23 mouse cellular contexts compared by ENCODE assay signal in the genomic region with DNA sequence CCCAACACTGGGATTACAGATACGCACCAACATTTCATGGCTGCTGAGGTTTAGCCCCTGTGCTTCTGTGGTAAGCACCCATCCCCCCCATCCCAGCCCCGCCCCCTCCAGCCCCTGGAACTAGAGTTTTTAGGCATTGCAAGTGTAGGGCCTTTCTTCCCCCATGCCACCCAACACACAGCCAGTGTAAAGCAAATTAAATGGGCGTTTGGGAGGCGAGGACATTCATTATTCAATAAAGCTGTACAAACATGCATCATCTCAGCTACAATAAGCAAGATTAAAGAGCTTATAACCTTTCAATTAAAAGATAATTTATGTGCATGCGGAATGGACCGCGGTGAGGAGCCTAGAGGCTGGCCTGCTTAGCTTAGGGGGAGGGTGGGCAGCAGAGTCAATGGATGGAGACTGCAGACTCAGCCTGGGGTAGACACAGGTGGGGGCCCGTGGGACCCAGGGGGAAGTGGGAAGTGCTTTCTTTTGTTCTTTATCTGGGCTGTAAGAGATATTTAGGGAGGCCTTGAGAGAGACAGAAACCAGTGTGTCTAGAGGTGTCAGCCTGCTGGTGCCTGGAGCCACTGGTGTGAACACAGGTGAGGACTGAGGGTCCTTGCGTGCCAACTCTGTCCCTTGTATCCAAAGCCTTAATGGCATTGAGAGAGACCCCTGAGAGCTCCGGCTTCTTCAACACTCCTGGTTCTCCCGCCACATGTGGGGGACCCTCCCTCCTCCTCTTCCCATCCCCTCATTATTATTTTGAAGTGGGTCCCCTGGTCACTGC. TPM values are rescaled to one million over a fixed set of nuclear protein-coding genes. Genes with fewer than 3 reads are reported as not detected.
DNase-seq lines count a peak whose midpoint lies in the region; ATAC-seq and TF ChIP-seq lines count a peak whose summit lies in the region.
"Had no signal": no experiment of that assay in that cellular context is flagged by ENCODE, and none has a peak within 500 bp of the region (broad histone marks: within the 10 kb centered on the region; RNA-seq: fewer than 3 reads in every experiment).

No protein-coding gene starts in this region.

- no peak for TF ChIP-seq EP300 in liver, postnatal 0 days (IDR thresholded peaks at IDR 0.05; ENCODE audit: low read depth)

- H3K4me3 ChIP-seq in forebrain, embryonic 13.5 days = no peak overlapping the region
- H3K4me3 ChIP-seq in forebrain, embryonic 10.5 days = no peak overlapping the region
- H3K4me3 ChIP-seq in liver, embryonic 11.5 days (ENCODE audit: low read depth, low read length) = no peak overlapping the region
- H3K4me3 ChIP-seq in liver, postnatal 0 days (ENCODE audit: low read depth, low read length) = no peak overlapping the region
- H3K4me3 ChIP-seq in liver, embryonic 13.5 days (replicated peaks) = no peak overlapping the region
- no peak overlapping the region for H3K4me3 ChIP-seq in midbrain, embryonic 15.5 days
- H3K4me3 ChIP-seq: embryonic facial prominence, embryonic 13.5 days; heart, adult 2 months; limb, embryonic 15.5 days had no signal

- ATAC-seq in forebrain, embryonic 13.5 days = peak; percentile 45; the same call in 1 of the 2 replicates
- ATAC-seq in liver, embryonic 11.5 days (replicated peaks; ENCODE audit: low FRiP score) = no peak
- no peak for ATAC-seq in liver, postnatal 0 days
- no peak for ATAC-seq in liver, embryonic 13.5 days (ENCODE audit: low read depth)
- peak; percentile 75; the same call in 1 of the 2 replicates for ATAC-seq in midbrain, embryonic 15.5 days (replicated peaks)

- 17% methylated on average over 11 of the region's 11 CpGs for WGBS in forebrain, embryonic 13.5 days
- 29% methylated on average over 11 of the region's 11 CpGs for WGBS in forebrain, embryonic 10.5 days
- WGBS in liver, embryonic 11.5 days = 36% methylated on average over 11 of the region's 11 CpGs
- 50% methylated on average over 11 of the region's 11 CpGs for WGBS in liver, postnatal 0 days (ENCODE audit: insufficient replicate concordance)
- WGBS in liver, embryonic 13.5 days (ENCODE audit: insufficient replicate concordance) = 42% methylated on average over 11 of the region's 11 CpGs
- 21% methylated on average over 11 of the region's 11 CpGs for WGBS in midbrain, embryonic 15.5 days

- no peak for TF ChIP-seq CTCF in liver, postnatal 0 days (IDR thresholded peaks at IDR 0.05; ENCODE audit: low read depth)

- H3K36me3 ChIP-seq in forebrain, embryonic 13.5 days (ENCODE audit: poor library complexity, severe bottlenecking) = no peaks in the 10 kb centered on the region
- no peaks in the 10 kb centered on the region for H3K36me3 ChIP-seq in forebrain, embryonic 10.5 days (replicated peaks)
- H3K36me3 ChIP-seq in liver, embryonic 11.5 days (ENCODE audit: control insufficient read depth, insufficient read depth, low read length) = no peaks in the 10 kb centered on the region
- H3K36me3 ChIP-seq in liver, postnatal 0 days (replicated peaks; ENCODE audit: insufficient read depth, low read length) = no peaks in the 10 kb centered on the region
- no peaks in the 10 kb centered on the region for H3K36me3 ChIP-seq in liver, embryonic 13.5 days
- H3K36me3 ChIP-seq in midbrain, embryonic 15.5 days (replicated peaks) = no peaks in the 10 kb centered on the region
- H3K36me3 ChIP-seq: embryonic facial prominence, embryonic 13.5 days; limb, embryonic 15.5 days had no signal

- peaks cover 66% of the 10 kb centered on the region for H3K27me3 ChIP-seq in forebrain, embryonic 13.5 days
- H3K27me3 ChIP-seq in forebrain, embryonic 10.5 days (ENCODE audit: poor library complexity, severe bottlenecking) = peaks cover 45% of the 10 kb centered on the region
- H3K27me3 ChIP-seq in liver, embryonic 11.5 days (replicated peaks; ENCODE audit: control insufficient read depth, insufficient read depth, low read length) = 0 out of 2 replicates have a peak, but pooled peaks cover 4% of the 10 kb centered on the region
- H3K27me3 ChIP-seq in liver, postnatal 0 days (ENCODE audit: insufficient read depth, low read length) = no peaks in the 10 kb centered on the region
- peaks cover 25% of the 10 kb centered on the region for H3K27me3 ChIP-seq in liver, embryonic 13.5 days
- H3K27me3 ChIP-seq in midbrain, embryonic 15.5 days (replicated peaks) = 0 out of 2 replicates have a peak, but pooled peaks cover 5% of the 10 kb centered on the region

- peaks cover 25% of the 10 kb centered on the region for H3K4me1 ChIP-seq in forebrain, embryonic 13.5 days
- peaks cover 24% of the 10 kb centered on the region for H3K4me1 ChIP-seq in forebrain, embryonic 10.5 days
- peaks cover 38% of the 10 kb centered on the region for H3K4me1 ChIP-seq in liver, embryonic 11.5 days (replicated peaks; ENCODE audit: control insufficient read depth, insufficient read depth, low read length)
- H3K4me1 ChIP-seq in liver, postnatal 0 days (ENCODE audit: insufficient read depth) = peaks cover 22% of the 10 kb centered on the region
- H3K4me1 ChIP-seq in liver, embryonic 13.5 days (replicated peaks) = peaks cover 51% of the 10 kb centered on the region
- peaks cover 20% of the 10 kb centered on the region for H3K4me1 ChIP-seq in midbrain, embryonic 15.5 days

- no peak for DNase-seq in forebrain, embryonic 10.5 days (ENCODE audit: extremely low spot score, low spot score)
- no peak for DNase-seq in liver, embryonic 11.5 days (ENCODE audit: low spot score)
- no peak for DNase-seq in liver, postnatal 0 days
- no peak for DNase-seq in liver, embryonic 13.5 days
- DNase-seq in cerebellum, adult 11-12 months = no peak
- no peak for DNase-seq in kidney, postnatal 4 days
- DNase-seq: B cell, adult 2 months; cerebellum, adult 8-10 months; gastrocnemius, postnatal 14 days; kidney, adult 18-20 months; kidney, postnatal 10 days; right cerebral cortex, adult 18-20 months had no signal

- no peak overlapping the region for H3K4me2 ChIP-seq in forebrain, embryonic 13.5 days
- peak overlapping the region; percentile 39; the same call in 1 of the 2 replicates for H3K4me2 ChIP-seq in liver, embryonic 11.5 days
- H3K4me2 ChIP-seq in liver, postnatal 0 days (ENCODE audit: low read depth, low read length) = no peak overlapping the region
- peak overlapping the region; percentile 55 for H3K4me2 ChIP-seq in liver, embryonic 13.5 days
- no peak overlapping the region for H3K4me2 ChIP-seq in midbrain, embryonic 15.5 days
- H3K4me2 ChIP-seq: embryonic facial prominence, embryonic 13.5 days; limb, embryonic 15.5 days had no signal

- no peak overlapping the region for H3K27ac ChIP-seq in forebrain, embryonic 13.5 days
- H3K27ac ChIP-seq in forebrain, embryonic 10.5 days = no peak overlapping the region
- no peak overlapping the region for H3K27ac ChIP-seq in liver, embryonic 11.5 days (ENCODE audit: low read depth, low read length)
- H3K27ac ChIP-seq in liver, postnatal 0 days (ENCODE audit: low read depth) = no peak overlapping the region
- peak overlapping the region; percentile 83 for H3K27ac ChIP-seq in liver, embryonic 13.5 days
- no peak overlapping the region for H3K27ac ChIP-seq in midbrain, embryonic 15.5 days
- H3K27ac ChIP-seq: embryonic facial prominence, embryonic 13.5 days; heart, adult 2 months; limb, embryonic 15.5 days; macrophage; stomach, postnatal 0 days had no signal

- H3K9ac ChIP-seq in forebrain, embryonic 13.5 days = no peak overlapping the region
- no peak overlapping the region for H3K9ac ChIP-seq in liver, embryonic 11.5 days (ENCODE audit: low read depth, low read length)
- no peak overlapping the region for H3K9ac ChIP-seq in liver, postnatal 0 days (replicated peaks)
- no peak overlapping the region for H3K9ac ChIP-seq in liver, embryonic 13.5 days
- H3K9ac ChIP-seq in midbrain, embryonic 15.5 days = no peak overlapping the region
- H3K9ac ChIP-seq: embryonic facial prominence, embryonic 13.5 days; limb, embryonic 15.5 days had no signal

- no peaks in the 10 kb centered on the region for H3K9me3 ChIP-seq in forebrain, embryonic 13.5 days (replicated peaks)
- no peaks in the 10 kb centered on the region for H3K9me3 ChIP-seq in forebrain, embryonic 10.5 days
- no peaks in the 10 kb centered on the region for H3K9me3 ChIP-seq in liver, embryonic 11.5 days (ENCODE audit: control insufficient read depth, low read length)
- no peaks in the 10 kb centered on the region for H3K9me3 ChIP-seq in liver, postnatal 0 days (ENCODE audit: low read length)
- H3K9me3 ChIP-seq in liver, embryonic 13.5 days (replicated peaks) = no peaks in the 10 kb centered on the region
- H3K9me3 ChIP-seq in midbrain, embryonic 15.5 days = no peaks in the 10 kb centered on the region
- H3K9me3 ChIP-seq: embryonic facial prominence, embryonic 13.5 days; limb, embryonic 15.5 days had no signal

RNA-seq across cellular contexts. Expression of a gene that starts 10.0 kb away (rescaled TPM):
- polyA plus RNA-seq in forebrain, embryonic 13.5 days (2015; fragmentation: Nextera tagmentation; extraction: Ambion mirVana) = not detected in 2 replicates
- polyA plus RNA-seq in forebrain, embryonic 10.5 days (2016; fragmentation: Nextera tagmentation; extraction: Ambion mirVana) = not detected in 2 replicates
- polyA plus RNA-seq in liver, embryonic 11.5 days (2014; fragmentation: Nextera tagmentation; extraction: Ambion mirVana) = not detected in 2 replicates
- polyA plus RNA-seq in liver, postnatal 0 days (2015; fragmentation: Nextera tagmentation; extraction: Ambion mirVana) = not detected in 2 replicates
- polyA plus RNA-seq in liver, embryonic 13.5 days (2015; fragmentation: Nextera tagmentation; extraction: Ambion mirVana) = not detected in 2 replicates
- not detected in 2 replicates for polyA plus RNA-seq in midbrain, embryonic 15.5 days (2015; fragmentation: Nextera tagmentation; extraction: Ambion mirVana)
- polyA plus RNA-seq: heart, adult 2 months; heart, postnatal 0 days; lung, embryonic 16.5 days; macrophage; neural tube, embryonic 11.5 days; stomach, postnatal 0 days; thymus, postnatal 0 days had no signal

RNA-seq across cellular contexts. Expression of a gene that starts 25.9 kb away (rescaled TPM):
- 47.4 and 52.2 TPM in 2 replicates for polyA plus RNA-seq in forebrain, embryonic 13.5 days (2015; fragmentation: Nextera tagmentation; extraction: Ambion mirVana)
- polyA plus RNA-seq in forebrain, embryonic 10.5 days (2016; fragmentation: Nextera tagmentation; extraction: Ambion mirVana) = 73.2 and 81.1 TPM in 2 replicates
- polyA plus RNA-seq in liver, embryonic 11.5 days (2014; fragmentation: Nextera tagmentation; extraction: Ambion mirVana) = 41.3 and 44.2 TPM in 2 replicates
- polyA plus RNA-seq in liver, postnatal 0 days (2015; fragmentation: Nextera tagmentation; extraction: Ambion mirVana) = 12.8 and 15.6 TPM in 2 replicates
- polyA plus RNA-seq in liver, embryonic 13.5 days (2015; fragmentation: Nextera tagmentation; extraction: Ambion mirVana) = 30.2 and 35.0 TPM in 2 replicates
- polyA plus RNA-seq in midbrain, embryonic 15.5 days (2015; fragmentation: Nextera tagmentation; extraction: Ambion mirVana) = 38.9 and 41.3 TPM in 2 replicates

Comparison
In these comparisons a context has a peak if more than half of its experiments do, and no peak if none do; other contexts are left out.
1. H3K4me2 ChIP-seq: peak in liver, embryonic 11.5 days (single experiment) and liver, embryonic 13.5 days (single experiment); none in forebrain, embryonic 13.5 days (single experiment), liver, postnatal 0 days (single experiment) and midbrain, embryonic 15.5 days (single experiment).
2. ATAC-seq: peak in forebrain, embryonic 13.5 days (single experiment) and midbrain, embryonic 15.5 days (single experiment); none in liver, embryonic 11.5 days (single experiment), liver, postnatal 0 days (single experiment) and liver, embryonic 13.5 days (single experiment).